Mouse (Mus musculus) cerebellum, adult 2 months (tissue): ENCODE measurements around the gene Syt14.

Source experiments
- CTCF ChIP-seq: fragments of 200-500 bp; IDR thresholded peaks from 2 replicates; pipeline ENCODE4 v1.5.1; 2011; ENCODE audit warnings: low read depth, mild to moderate bottlenecking, control low read depth, low read length, moderate library complexity, borderline replicate concordance; ENCODE audit not compliant: insufficient read depth
- POLR2A ChIP-seq: fragments of 200-500 bp; IDR thresholded peaks from 2 replicates; pipeline ENCODE4 v1.6.1; 2011; ENCODE audit warnings: low read length, control low read depth, borderline replicate concordance; ENCODE audit not compliant: insufficient read depth

DNA sequence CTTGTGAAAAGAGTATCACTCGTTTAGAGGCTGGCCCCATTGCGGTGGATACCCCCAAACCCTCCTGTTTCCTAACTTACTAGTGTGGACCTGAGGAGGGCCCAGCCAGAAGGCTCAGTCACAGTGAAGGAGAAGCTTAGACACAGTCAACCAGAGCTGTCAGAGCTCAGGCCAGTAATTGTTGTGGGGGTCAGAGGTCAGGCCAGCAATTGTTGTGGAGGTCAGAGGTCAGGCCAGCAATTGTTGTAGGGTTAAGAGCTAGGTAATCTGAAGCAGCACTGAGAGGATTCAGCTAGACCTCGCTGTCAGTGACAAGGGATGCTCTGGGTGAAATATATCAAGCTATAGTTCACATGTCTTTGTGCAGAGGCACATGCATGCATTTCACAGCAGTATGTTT, 188.3 kb downstream of the Syt14 start:
- TF ChIP-seq CTCF (no peak), POLR2A (no peak)
